Mouse (Mus musculus) CD4-positive, CD25-positive, alpha-beta regulatory T cell (primary cell): Measurements from ENCODE around the gene Nhlrc2. TPM values are rescaled to one million over a fixed set of nuclear protein-coding genes. Genes with fewer than 3 reads are reported as not detected.

Experiments
- polyA plus RNA-seq: library from polyadenylated mRNA; unstranded; fragments of 100-300 nt; shearing (Covaris generic); gene quantifications from one replicate; pipeline ENCODE4 v1.2.1, GENCODE M21; 2017

The Nhlrc2 gene
- 20.9 TPM for polyA plus RNA-seq

DNA sequence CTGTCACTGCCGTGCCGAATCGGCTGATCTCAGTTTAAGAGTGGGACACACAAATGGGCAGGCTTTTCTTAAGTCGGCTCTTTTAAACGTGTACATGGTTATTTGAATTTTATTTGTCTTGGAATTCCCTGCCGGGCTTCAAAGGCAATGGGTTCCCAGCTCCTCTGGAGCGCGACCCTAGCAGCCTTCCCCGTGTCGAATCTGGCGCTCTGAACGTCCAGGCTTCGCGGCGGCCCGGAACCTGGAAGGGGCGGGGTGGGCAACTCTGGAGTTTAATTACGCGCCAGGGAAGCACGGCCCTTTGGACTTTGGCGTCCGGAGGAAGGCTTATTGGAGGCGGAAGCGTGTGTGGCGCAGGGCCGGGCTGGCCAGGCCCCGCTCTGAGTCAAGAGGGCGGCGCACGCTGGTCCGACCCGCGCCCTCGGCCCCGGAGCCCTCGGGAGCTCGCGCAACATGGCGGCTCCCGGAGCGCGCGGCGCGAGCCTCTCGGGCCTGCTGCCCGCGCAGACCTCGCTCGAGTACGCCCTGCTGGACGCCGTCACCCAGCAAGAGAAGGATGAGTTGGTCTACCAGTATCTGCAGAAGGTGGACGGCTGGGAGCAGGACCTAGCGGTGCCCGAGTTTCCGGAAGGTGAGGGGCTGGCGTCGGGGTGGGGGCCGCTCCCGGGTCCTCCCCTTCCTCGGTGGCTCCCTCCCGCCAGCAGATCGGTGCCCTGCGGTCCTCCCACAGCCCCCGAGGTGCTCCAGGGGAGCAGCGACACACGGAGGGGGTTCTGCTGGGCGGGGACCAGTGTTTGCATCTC, at the start of gene Nhlrc2:
Nhlrc2 (plus strand) TSS at position 32 of the 803 bp plus-strand sequence.

DNA sequence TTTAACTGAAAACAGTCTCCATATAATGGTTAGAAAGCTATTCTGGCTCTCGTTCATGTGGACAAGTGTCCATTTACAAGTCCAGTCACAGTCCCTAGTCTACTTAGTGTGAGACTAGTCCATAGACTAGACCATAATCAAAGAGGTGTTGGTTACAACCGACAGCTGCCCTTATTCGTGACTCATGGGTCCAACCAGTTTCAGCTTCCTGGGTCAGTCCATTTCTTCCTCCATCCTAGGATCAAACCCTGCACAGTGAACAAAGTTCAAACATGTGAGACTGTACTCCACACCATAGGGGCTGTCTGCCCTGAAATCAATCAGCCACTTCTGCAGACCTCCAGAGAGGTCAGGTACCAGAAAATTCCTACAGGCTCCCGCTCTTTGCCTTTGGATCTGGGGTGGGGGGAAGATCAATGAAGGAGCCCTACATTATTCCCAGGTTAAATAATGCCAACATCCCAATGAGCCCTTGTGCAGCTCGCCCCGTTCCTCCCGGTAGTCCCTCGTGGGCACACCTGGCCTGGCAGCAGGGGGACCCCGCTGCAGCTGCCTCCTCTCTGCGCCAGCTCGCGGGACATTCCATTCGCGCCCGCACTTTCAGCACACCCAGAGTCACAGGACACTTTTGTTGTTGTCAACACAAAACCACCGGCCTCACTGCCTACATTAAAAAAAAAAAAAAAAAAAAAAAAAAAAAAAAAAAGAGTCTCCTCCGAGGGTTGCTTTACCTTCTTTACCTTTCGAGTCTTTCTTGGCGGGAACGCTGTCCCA, 418 bp upstream of the Nhlrc2 start, which contains the start of gene Dclre1a:
Dclre1a (minus strand) TSS at position 767 of the 774 bp plus-strand sequence.

Other genes with a start within 250 kb of the Nhlrc2 start
- gene Nrap, start 158.2 kb upstream of the Nhlrc2 start, polyA plus RNA-seq: 0.18 TPM
- 48.5 TPM for gene Casp7, start 151.1 kb upstream of the Nhlrc2 start, polyA plus RNA-seq
- gene Plekhs1, start 86.6 kb upstream of the Nhlrc2 start, polyA plus RNA-seq: 0.25 TPM
- 12.7 TPM for gene Dclre1a, start within 50 bp of the Nhlrc2 start, polyA plus RNA-seq
- gene Adrb1, start 173.9 kb downstream of the Nhlrc2 start, polyA plus RNA-seq: 0.19 TPM